Mouse (Mus musculus) lung, postnatal 36 days (tissue): Measurements from ENCODE around the gene Bcas1.

Experiments
- DNase-seq: peaks from one replicate; pipeline ENCODE4 v3.0.0; 2022; ENCODE audit warnings: mixed read lengths

The Bcas1 gene

GRCm38 (mm10) chr2:170411490-170412168 lies 16.0 kb downstream of the Bcas1 start:
- DNase-seq, result no peak

GRCm38 (mm10) chr2:170410677-170411489 lies 16.8 kb downstream of the Bcas1 start:
- no peak for DNase-seq

GRCm38 (mm10) chr2:170406438-170406837 lies 21.2 kb downstream of the Bcas1 start:
- no peak for DNase-seq

GRCm38 (mm10) chr2:170404781-170405573 lies 22.7 kb downstream of the Bcas1 start:
- DNase-seq, result no peak

- DNase-seq, result no peak
These were observed 23.8 kb downstream of the Bcas1 start for GRCm38 (mm10) chr2:170403666-170404385.

GRCm38 (mm10) chr2:170401211-170401799 lies 26.3 kb downstream of the Bcas1 start:
- peak; percentile 69 for DNase-seq

- DNase-seq, result no peak
These were observed 27.0 kb downstream of the Bcas1 start for GRCm38 (mm10) chr2:170400666-170401065.

GRCm38 (mm10) chr2:170391994-170392393 lies 35.7 kb downstream of the Bcas1 start:
- DNase-seq, result no peak

- no peak for DNase-seq
These were observed 39.3 kb downstream of the Bcas1 start for GRCm38 (mm10) chr2:170388320-170388719.

- no peak for DNase-seq
These were observed 42.1 kb downstream of the Bcas1 start for GRCm38 (mm10) chr2:170385556-170385955.

- DNase-seq, result peak; percentile 42
These were observed 42.9 kb downstream of the Bcas1 start for GRCm38 (mm10) chr2:170384770-170385169.

GRCm38 (mm10) chr2:170373391-170373790 lies 54.3 kb downstream of the Bcas1 start:
- no peak for DNase-seq

- no peak for DNase-seq
These were observed 62.0 kb downstream of the Bcas1 start for GRCm38 (mm10) chr2:170365676-170366075.

- DNase-seq, result peak; percentile 55
These were observed 62.4 kb downstream of the Bcas1 start for GRCm38 (mm10) chr2:170365271-170365670.

GRCm38 (mm10) chr2:170356667-170357374 lies 70.8 kb downstream of the Bcas1 start:
- peak; percentile 42 for DNase-seq

GRCm38 (mm10) chr2:170354963-170355367 lies 72.7 kb downstream of the Bcas1 start:
- peak; percentile 91 for DNase-seq

- DNase-seq, result no peak
These were observed 75.4 kb downstream of the Bcas1 start for GRCm38 (mm10) chr2:170352273-170352672.

GRCm38 (mm10) chr2:170351847-170352246 lies 75.8 kb downstream of the Bcas1 start:
- no peak for DNase-seq

GRCm38 (mm10) chr2:170349784-170350183 lies 77.9 kb downstream of the Bcas1 start:
- DNase-seq, result no peak

GRCm38 (mm10) chr2:170349096-170349495 lies 78.5 kb downstream of the Bcas1 start:
- no peak for DNase-seq

- peak; percentile 77 for DNase-seq
These were observed 80.4 kb downstream of the Bcas1 start for GRCm38 (mm10) chr2:170347131-170347765.
